Mouse (Mus musculus) frontal cortex, postnatal 10 days (tissue): ENCODE data around the gene Frmpd3.
"Not testable (repeated sequence)": the region's sequence is repeated elsewhere in the genome, so short reads cannot be mapped to it uniquely, and the experiment has no call there.

Source experiments
- DNase-seq, 2 experiments: peaks; one replicate each; pipeline ENCODE4 v3.0.0; 2022; ENCODE audit warnings: low spot score in 2 of 2, mixed read lengths in 1 of 2

Gene Frmpd3

GRCm38 (mm10) chrX:140341656-140342392 lies at the start of gene Frmpd3:
Gene Frmpd3 (plus strand): TSS chrX:140342263.
- DNase-seq = no peak

DNA sequence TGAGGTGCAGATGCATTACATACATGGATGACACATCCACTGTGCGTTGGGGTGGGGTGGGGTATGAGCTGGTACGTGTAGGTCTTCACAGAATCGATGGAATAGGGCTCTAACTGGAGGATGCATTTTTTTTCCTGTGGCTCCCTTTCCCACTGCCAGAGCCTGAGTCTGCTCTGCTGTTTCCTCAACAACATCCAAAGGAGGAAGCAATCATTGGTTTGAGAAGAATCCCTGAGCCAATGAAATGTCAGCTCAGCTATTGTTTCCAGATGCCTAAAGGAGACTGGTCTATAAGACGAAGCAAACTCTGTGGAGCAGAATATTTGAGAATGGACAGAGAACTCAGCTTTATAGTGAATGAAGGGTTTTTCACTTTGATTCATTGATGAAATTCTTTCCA lies 38.3 kb upstream of the Frmpd3 start:
- DNase-seq = no peak

GRCm38 (mm10) chrX:140305652-140306051 lies 36.4 kb upstream of the Frmpd3 start:
- no peak for DNase-seq

- no peak for DNase-seq
These were observed 24.1 kb upstream of the Frmpd3 start for GRCm38 (mm10) chrX:140317931-140318330.

DNA sequence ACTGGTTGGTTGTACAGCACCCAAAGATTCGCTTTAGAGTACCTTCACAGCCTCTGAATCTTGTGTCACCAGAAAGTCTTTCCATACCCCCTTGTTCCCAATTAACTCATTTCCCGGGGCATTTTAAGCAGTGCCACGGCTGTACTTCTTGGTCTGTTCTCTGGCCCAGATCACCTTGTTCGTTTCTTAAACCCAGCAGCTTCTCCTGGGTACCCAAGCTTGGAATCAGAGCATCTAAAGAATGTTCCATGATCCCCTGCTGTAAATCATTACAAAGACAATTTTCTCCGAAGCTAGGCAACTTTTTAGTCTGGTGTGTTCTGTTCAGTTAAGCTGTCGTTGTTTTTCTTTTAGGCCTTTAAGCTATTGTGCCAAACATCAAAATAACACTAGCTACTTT lies 22.9 kb upstream of the Frmpd3 start:
- DNase-seq = no peak

DNA sequence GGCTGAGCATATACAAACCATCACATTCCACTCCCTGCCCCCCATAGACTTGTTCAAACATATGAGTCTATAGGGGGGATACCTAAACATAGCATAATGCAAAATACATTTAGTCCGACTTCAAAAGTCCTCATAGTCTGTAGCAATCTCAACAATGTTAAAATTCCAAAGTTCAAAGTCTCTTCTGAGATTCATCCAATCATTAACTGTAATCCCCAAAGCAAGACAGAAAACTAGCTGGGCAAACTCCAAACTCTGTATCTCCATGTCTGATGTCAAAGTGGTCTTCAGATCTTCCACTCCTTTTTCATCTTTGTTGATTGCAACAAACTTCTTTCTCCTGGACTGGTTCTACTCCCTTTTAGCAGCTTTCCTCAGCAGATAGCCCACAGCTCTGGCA lies 21.4 kb upstream of the Frmpd3 start:
- DNase-seq = not testable (repeated sequence)

DNA sequence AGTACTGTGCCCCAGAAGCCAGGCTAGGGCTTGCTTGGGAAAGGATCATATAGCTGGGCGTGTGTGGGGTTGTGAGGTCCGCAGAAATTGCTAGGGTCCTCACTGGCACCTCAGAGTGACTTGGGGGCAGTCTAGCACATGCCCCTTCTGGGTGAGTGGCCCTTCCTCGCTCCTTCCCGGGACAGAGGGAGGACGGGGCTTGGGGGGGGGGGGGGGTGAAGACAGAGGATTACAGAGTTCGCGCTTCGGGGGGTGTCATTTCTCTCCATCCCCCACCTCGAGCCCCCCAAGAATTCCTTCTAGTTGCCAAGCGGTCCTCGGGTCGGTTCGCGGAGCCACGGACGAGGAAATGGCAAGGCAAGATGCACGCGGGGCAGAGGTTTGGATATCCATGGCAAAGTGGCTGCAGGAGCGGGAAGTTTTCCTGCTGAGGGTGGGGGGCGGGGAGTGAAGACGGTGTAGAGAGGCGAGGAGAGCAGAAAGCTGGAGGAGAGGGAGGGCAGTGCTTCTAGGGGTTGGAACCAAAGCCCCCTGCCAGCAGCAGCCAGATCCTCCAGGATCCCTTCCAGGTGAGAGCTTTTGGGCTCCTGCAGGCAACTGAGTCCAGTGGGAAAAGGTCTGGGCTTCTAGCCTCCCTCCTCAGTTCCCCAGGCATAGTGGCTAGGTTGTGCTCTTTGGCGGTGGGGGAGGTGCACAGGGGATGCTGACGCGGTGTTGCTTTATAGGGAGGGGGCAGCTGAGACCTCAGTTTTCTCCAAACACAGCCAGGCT lies 515 bp downstream of the Frmpd3 start:
- no peak for DNase-seq

GRCm38 (mm10) chrX:140375628-140376027 lies 33.6 kb downstream of the Frmpd3 start:
- DNase-seq = no peak

DNA sequence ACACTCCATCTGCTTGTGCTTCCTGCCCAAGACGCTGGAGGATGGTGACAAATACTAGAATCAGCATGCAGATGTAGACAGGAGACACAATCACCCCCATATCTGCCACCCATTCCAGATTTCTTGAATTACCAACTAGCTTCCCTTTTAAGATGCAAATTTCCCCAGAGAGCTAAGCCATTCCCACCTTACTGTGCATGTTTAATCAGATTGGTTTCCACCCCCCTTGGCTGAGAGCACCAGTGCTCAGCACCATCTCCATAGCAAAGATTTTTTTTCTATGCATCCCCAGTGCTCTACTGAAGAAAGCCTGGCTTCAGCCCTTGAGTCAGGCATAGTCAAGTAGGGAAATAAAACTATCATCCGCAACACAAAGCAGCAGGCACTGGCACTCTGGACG lies 57.9 kb downstream of the Frmpd3 start:
- no peak for DNase-seq

DNA sequence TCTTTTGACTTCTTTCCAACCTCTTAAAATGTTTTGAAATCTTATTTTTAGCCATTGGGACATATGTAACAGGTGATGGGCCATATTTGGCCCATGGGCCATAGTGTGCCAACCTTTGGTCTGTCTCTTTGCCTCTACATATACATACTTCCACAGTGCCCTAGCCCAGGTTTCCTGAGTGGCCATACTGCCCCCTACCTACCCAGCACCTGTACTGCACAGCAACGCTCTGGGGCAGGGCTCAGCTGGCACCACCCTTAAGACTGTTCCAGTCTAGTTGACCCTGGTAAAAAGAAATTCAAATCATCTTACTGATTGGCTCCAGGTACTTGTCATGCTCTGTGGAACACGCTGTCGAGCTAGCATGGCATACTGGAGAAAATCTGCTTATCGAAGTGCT lies 60.8 kb downstream of the Frmpd3 start:
- no peak for DNase-seq

GRCm38 (mm10) chrX:140406079-140406478 lies 64.0 kb downstream of the Frmpd3 start:
- DNase-seq = no peak

DNA sequence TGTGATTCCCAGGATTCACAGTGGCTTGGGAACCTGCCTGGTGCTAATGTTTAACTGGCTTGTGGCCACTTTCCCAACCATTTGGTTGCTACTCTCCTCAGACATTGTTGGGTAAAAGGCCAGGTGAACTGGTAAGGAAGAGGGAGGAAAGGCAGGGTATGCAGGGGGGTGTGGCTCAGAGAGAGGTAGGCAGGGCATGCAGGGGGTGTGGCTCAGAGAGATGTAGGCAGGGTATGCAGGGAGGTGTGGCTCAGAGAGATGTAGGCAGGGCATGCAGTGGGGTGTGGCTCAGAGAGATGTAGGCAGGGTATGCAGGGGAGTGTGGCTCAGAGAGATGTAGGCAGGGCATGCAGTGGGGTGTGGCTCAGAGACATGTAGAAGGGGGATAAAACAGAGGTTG lies 64.4 kb downstream of the Frmpd3 start:
- no peak for DNase-seq

DNA sequence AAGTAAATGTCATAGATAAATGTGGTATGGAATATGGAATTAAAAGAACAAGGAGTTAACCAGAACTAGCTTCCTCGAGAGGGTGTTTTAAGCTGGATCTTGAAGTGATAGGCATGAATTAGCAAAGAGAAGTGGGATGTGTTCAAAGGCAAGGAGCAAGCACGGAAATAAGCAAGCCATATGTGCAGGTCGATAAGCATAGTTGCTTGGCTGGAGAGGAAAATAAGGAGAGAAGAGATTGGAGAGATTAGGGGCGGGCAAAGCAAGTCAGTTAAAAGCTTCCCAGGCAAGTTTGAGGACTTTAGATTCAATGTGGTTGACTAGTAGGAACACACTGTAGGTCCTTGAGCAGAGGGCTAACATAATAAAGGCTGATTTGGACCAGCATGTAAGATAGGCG lies 65.5 kb downstream of the Frmpd3 start:
- no peak for DNase-seq

- no peak for DNase-seq
These were observed 76.4 kb downstream of the Frmpd3 start for GRCm38 (mm10) chrX:140418467-140418866.

GRCm38 (mm10) chrX:140427124-140427523 lies 85.1 kb downstream of the Frmpd3 start:
- DNase-seq = no peak

- no peak for DNase-seq
These were observed 86.2 kb downstream of the Frmpd3 start for GRCm38 (mm10) chrX:140428252-140428651.

- no peak for DNase-seq
These were observed 87.9 kb downstream of the Frmpd3 start for GRCm38 (mm10) chrX:140429985-140430384.

DNA sequence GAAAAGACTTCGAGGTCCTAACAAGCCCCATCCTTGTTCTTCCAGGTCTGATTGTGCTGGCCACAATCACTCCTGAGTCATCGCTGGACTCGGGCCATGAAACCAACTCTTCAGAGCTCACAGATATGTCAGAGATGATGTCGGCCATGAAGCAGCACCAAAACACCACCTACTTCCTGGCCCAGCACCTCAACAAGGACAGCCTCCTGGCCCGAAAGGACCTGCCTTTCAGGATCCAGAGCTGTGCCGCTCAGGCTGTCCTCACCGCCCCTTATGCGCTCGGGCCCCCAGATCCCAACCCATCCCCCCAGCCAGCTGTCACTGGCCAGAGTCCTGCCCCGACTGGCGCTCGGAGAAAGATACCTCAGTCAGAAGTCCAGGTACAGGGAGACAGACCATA lies 88.4 kb downstream of the Frmpd3 start:
- no peak for DNase-seq

DNA sequence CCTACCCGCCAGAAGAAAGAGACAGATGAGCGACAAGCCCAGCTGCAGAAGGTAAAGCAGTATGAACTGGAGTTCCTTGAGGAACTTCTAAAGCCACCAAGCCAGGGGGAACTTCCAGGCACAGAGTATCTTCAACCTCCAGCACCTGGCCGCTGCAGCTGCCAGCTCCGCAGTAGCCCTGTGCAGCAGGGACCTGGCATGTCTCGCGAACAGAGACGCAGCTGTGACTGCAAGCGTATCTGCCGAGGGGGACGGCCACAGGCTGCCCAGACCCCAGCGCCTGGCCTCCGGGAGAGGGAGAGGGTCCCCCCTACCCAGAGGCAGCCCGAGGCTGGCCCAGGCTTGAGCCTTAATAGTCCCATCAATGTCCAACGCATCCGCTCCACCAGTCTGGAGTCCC lies 89.9 kb downstream of the Frmpd3 start:
- no peak for DNase-seq

DNA sequence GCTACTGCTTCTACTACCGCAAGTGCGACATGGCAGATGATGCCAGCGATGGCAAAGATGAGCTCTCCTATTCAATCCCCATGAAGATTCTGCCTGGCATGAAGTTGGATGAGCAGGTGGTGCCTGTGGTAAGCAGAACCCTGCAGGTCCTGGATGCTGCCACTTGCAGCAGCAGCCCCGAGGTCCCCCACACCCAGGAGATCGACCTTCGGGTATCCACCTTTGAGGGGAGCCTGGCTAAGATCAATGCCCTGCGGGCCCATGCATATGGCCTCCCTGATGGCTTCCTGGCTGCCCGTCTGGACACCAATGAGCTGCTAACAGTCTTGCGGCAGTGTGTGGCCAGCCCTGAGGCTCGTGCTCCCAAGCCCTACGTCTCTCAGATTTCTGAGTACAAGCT lies 90.7 kb downstream of the Frmpd3 start:
- no peak for DNase-seq

GRCm38 (mm10) chrX:140437906-140438305 lies 95.8 kb downstream of the Frmpd3 start:
- no peak for DNase-seq

- DNase-seq = no peak
These were observed 103.5 kb downstream of the Frmpd3 start for GRCm38 (mm10) chrX:140445551-140445950.

DNA sequence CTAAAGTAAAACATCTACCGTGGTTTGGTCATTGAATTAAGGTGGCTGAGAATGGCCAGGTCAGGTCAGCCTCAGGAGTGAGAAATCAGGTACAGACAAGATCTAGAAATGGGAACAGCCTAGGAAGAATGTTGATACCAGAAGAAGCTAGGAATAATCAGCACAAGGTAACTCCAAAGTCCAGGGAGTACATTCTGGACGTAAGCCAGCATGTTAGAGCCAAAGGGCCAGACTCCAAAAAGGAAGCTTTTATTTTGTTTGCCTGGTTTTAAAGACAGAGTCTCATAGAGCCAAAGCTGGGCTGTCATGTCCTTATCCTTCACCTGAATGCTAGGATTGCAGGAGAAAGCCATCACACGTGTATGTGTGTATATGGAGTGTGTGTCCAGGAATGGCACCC lies 108.0 kb downstream of the Frmpd3 start:
- no peak for DNase-seq
